Mouse (Mus musculus): ENCODE results near the gene Gpr161. TPM values are rescaled to one million over a fixed set of nuclear protein-coding genes. Genes with fewer than 3 reads are reported as not detected.

The Gpr161 gene
- total RNA-seq, 2 experiments from 2014 or later = 6.5 to 8.5 TPM

DNA sequence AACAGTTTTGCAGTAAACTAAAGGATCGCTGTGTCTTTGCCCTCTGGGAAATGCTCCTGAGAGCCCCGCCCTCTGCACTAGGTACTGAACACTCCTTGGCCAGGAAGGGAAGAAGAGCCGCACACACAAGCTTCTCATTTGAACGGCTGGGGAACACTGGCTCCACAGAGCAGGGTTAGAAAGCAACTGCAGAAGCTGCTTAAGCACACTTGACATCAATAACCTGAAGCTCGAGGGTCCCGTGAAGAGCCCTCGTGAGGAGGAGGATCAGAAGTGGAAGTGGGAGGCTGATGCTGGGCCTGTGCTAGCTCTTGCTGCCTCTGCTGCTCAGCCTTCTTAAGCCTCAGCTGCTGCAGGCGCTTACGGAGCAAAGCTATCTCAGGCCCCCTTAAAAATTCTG lies 78.2 kb downstream of the Gpr161 start:
- intact Hi-C loops (cut with DNase I) = no loop called here
- no peak for DNase-seq (ENCODE audit: low spot score in 2 of 2)

Other genes with a start within 250 kb of the Gpr161 start
- gene Tbx19, start 135.0 kb upstream of the Gpr161 start, total RNA-seq (2021) = not detected
- gene Sft2d2, start 101.4 kb upstream of the Gpr161 start, total RNA-seq (2021) = 10 to 100 TPM; 14.1 to 14.8 TPM
- 10 to 100 TPM; 55.2 to 64.7 TPM for gene Tiprl, start 58.8 kb upstream of the Gpr161 start, total RNA-seq (2021)
- 10 to 100 TPM; 86.2 to 90.2 TPM for gene Dcaf6, start 164.7 kb downstream of the Gpr161 start, total RNA-seq (2021)
- gene Mpc2, start 164.8 kb downstream of the Gpr161 start, total RNA-seq (2021) = 100 to 1,000 TPM; 115 to 120 TPM
- under 1 TPM; 0.22 to 0.59 TPM for gene Adcy10, start 189.4 kb downstream of the Gpr161 start, total RNA-seq (2021)